Mouse (Mus musculus) adipocyte (in vitro differentiated cells): ENCODE data around the gene Akr1b10.
"Not testable (repeated sequence)": the region's sequence is repeated elsewhere in the genome, so short reads cannot be mapped to it uniquely, and the experiment has no call there.

Experiments
- DNase-seq: peaks from one replicate; pipeline ENCODE4 v3.0.0-alpha.2; 2016; ENCODE audit warnings: low spot score

Akr1b10 gene

GRCm38 (mm10) chr6:34384110-34384661, at the start of gene Akr1b10:
Gene Akr1b10, plus strand, starts transcription at chr6:34384218.
- DNase-seq = peak; percentile 74

GRCm38 (mm10) chr6:34334673-34335072, 49.3 kb upstream of the Akr1b10 start:
- no peak for DNase-seq

GRCm38 (mm10) chr6:34337799-34338198, 46.2 kb upstream of the Akr1b10 start:
- no peak for DNase-seq

- DNase-seq = no peak
Measured at GRCm38 (mm10) chr6:34341991-34342390, 42.0 kb upstream of the Akr1b10 start.

GRCm38 (mm10) chr6:34342476-34342875, 41.5 kb upstream of the Akr1b10 start:
- DNase-seq = no peak

- DNase-seq = peak; percentile 88
Measured at GRCm38 (mm10) chr6:34343426-34343825, 40.6 kb upstream of the Akr1b10 start.

GRCm38 (mm10) chr6:34344135-34344850, 39.7 kb upstream of the Akr1b10 start:
- DNase-seq = no peak

GRCm38 (mm10) chr6:34344935-34345334, 39.1 kb upstream of the Akr1b10 start:
- DNase-seq = no peak

GRCm38 (mm10) chr6:34346096-34346898, 37.7 kb upstream of the Akr1b10 start:
- peak; percentile 88 for DNase-seq

- DNase-seq = no peak
Measured at GRCm38 (mm10) chr6:34350037-34350699, 33.9 kb upstream of the Akr1b10 start.

- not testable (repeated sequence) for DNase-seq
Measured at GRCm38 (mm10) chr6:34351481-34351880, 32.5 kb upstream of the Akr1b10 start.

GRCm38 (mm10) chr6:34352401-34352800, 31.6 kb upstream of the Akr1b10 start:
- DNase-seq = no peak

GRCm38 (mm10) chr6:34353658-34354353, 30.2 kb upstream of the Akr1b10 start, which contains the start of gene Akr1b8:
Gene Akr1b8, plus strand, starts transcription at chr6:34354119.
- DNase-seq = peak; percentile 75

- DNase-seq = peak; percentile 39
Measured at GRCm38 (mm10) chr6:34354354-34355348, 29.4 kb upstream of the Akr1b10 start.

- DNase-seq = no peak
Measured at GRCm38 (mm10) chr6:34355349-34355747, 28.7 kb upstream of the Akr1b10 start.

- DNase-seq = no peak
Measured at GRCm38 (mm10) chr6:34355841-34356240, 28.2 kb upstream of the Akr1b10 start.

- no peak for DNase-seq
Measured at GRCm38 (mm10) chr6:34364217-34365136, 19.5 kb upstream of the Akr1b10 start.

- DNase-seq = no peak
Measured at GRCm38 (mm10) chr6:34367998-34368397, 16.0 kb upstream of the Akr1b10 start.

GRCm38 (mm10) chr6:34370081-34370480, 13.9 kb upstream of the Akr1b10 start:
- no peak for DNase-seq
